Mouse (Mus musculus) cerebral cortex, adult 2 months (tissue): ENCODE data around the gene Dcun1d3.

Experiments used
- WGBS: fragments of 180-500 bp; shearing (Covaris S2); methylation state at CpG from one replicate; pipeline ENCODE4 v1.1.7; 2018; 5-methylcytosine and 5-hydroxymethylcytosine counted together

Dcun1d3 gene

DNA sequence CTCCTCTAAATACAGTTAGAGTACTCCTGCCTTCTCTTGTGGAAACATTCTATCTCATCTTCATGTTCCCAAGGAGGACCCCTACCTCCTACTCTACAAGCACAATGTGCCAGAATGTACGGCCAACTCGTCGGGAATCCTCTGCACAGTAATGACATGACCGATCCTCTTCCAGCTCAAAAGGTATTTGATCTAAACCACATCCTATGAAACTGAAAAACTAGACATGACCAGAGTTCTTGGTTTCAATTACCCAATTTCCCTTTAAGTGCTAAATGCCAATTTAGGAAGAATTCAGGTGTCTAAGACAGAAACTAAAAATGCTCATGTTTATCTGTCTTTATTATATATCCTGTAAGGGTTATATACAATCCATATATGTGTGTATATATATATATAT, 23.9 kb downstream of the Dcun1d3 start:
- 87% methylated on average over 4 of the region's 4 CpGs for WGBS

DNA sequence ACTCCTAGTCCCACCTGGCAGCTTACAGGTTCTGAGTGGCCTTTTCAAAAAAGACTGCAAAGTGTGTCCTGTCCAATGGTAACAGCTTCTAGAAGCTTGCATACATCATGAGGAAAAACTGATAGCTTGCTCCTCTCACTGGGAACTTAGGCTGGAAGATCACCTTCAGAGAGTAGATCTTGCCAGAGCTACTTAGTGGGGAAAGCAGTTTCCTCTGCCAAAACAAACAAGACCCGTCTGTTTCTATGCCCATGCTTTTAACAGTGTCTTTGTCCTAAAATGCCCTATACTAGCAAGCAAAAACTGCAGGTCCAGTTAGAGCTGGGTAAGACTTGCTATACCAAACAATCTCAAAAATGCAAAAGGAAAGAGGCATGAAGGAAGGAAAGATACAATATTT, 30.0 kb downstream of the Dcun1d3 start:
- WGBS, result 26% methylated on average over 1 of the region's 1 CpGs

DNA sequence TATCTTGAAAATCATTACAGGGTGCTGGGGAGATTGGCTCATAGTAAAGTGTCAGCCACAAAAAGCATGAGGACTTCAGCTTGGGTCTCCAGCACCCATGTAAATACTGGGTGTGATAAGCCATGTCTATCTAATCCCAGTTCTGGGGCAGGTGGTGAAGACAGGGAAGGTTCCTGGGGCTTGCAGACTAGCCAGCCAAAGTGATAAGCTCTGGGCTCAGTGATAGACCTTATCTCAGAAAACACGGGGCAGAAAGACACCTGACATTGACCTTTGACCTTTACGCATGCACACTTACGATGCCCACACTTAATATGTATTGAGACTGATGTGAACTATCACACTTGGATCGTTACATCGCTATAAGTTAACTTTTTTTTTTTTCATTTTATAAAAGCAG, 31.6 kb downstream of the Dcun1d3 start:
- 96% methylated on average over 5 of the region's 5 CpGs for WGBS

DNA sequence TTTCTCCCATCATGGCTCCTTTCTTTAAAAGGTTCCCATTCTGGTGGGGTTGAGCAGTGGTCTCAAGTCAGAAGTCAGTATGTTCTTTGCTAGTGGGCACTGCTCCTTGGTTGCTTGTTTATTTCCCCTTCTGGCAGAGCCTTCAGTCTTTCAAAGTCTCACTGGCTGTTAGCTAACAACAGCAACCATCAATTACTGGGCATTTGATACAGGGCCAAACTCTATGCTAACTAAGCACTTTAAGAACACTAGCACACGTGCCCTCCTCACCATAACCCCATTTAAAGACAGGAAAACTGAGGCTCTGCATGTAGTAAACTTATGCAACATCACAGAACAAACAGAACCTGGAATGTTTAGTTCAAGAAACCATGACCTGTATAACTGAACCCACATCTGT, 33.9 kb downstream of the Dcun1d3 start:
- WGBS, result 39% methylated on average over 1 of the region's 1 CpGs

DNA sequence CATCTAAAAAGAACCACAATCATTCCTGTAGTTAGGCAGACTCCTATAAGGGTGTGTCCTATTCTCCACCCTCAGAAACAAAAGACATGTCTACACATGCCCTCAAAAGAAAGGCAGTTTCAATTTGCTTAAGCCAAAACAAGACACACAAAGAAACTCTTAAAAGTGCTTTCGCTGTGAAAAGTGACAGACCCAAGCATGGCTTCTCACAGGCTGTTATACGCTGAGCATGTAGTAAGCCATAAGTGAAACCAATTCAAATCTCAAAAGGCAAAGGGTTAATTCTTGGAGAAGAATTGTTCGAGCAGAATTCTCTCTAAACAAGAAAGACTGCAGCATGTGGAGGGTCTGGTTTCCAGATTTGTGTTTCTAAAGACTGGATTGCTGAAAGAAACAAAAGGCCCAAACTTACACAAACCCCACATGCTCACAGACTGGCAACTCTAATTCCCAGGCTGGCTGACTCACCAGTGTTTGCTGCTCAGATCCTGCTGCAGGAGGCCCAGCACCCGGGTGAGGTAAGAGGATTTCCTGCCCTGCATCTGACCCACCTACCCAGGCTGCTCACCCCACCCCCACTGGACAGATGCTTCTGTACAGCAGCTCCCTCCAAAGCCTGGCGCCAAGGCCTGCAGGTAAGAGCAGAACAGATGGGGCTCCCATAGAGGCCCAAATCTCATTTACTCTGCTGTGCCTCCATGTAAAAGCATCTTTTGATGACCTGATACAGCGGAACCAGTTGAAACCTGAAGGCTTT, 34.6 kb downstream of the Dcun1d3 start:
- 48% methylated on average over 6 of the region's 6 CpGs for WGBS

DNA sequence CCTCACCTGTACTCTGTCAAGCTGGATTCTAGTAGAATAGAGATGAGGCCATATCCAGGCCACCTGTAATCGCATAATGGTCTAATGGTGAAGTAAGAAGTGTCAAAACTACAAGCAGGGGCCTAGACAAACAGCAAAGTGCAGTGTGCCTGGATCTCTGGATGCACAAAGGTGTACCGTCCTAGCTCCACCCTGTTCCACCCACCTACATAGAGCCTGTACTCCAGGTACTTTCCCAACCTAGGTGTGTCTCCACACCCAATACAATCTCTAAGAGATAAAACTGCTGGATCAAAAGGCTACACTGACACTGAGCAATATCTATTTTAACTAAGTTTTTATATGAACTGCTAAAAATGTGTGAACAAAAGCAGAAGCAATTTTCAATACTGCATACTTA, 35.5 kb downstream of the Dcun1d3 start:
- WGBS, result 93% methylated on average over 2 of the region's 2 CpGs

DNA sequence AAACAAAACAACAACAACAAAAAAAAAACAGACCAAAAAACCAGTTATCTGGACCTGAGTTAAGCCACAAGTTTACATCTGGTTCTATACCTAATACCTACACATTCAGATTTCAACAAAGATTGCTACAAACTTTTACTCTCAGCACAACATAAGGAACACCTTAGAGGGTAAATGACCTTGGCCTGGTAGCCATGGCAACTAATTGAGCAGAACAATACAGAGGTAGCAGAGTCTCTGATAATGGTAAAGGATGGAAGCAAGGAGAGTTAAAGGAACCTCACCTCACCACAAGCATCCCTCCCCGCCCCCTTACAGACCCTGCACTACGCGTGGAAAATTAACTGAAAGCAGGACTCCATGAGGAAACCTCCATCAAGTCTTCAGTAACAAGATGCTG, 36.0 kb downstream of the Dcun1d3 start:
- WGBS, result 94% methylated on average over 3 of the region's 3 CpGs

DNA sequence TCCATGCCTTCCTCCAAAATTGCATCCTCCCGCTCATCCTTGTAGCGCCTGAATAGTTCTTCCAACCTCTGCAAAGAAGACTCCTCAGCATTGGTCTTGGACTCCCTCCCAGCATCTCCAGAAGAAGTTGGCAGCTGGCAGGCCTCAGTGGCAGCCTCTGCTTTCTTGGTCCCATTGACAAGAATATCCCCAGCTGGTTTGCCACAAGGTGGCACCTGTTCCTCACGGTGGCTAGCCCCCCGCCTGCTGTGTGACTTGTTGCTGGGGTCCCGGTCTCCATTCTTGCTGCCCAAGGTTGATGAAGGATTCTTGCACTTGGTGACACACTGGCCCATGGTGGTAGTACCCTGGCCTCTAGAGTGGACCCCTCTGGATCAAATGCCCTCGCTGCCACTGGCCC, 36.6 kb downstream of the Dcun1d3 start:
- 64% methylated on average over 6 of the region's 6 CpGs for WGBS

DNA sequence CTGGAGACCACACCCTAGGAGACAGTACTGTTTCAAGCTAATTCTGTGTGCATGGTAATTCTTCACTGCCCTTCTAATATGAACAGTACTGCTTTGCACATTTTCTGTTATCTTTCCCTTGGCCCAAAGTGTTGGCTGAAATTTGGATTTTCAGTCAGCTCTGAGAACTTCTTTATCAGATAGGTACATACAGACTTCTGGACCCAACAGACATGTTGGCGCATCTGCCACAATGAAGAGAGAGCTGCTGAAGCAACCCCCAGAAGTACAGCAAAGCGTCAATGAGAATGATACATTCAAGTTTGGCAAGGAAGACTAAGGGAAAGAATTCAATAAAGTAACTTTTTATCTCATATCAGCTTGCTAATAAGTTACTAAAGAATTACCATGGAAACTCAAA, 41.7 kb downstream of the Dcun1d3 start:
- WGBS, result 94% methylated on average over 2 of the region's 2 CpGs

DNA sequence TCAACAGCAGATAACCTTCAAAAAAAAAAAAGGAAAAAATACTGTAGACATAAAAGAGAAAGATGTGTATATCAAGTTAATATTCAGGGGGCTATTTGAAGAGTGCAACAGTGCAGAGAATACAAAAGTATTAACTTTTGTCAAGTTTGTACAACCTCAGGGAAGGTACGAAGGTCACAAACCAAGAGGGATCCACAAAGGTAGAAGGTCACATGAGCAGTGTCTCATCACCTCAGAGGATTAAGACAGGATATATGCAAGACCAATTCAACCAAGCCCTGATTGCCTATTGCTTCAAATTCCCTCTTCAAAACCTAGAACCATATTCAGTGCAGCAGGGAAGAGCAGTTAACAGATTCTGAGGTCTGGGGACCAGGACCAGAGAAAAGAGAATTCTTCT, 42.9 kb downstream of the Dcun1d3 start:
- 97% methylated on average over 1 of the region's 1 CpGs for WGBS

DNA sequence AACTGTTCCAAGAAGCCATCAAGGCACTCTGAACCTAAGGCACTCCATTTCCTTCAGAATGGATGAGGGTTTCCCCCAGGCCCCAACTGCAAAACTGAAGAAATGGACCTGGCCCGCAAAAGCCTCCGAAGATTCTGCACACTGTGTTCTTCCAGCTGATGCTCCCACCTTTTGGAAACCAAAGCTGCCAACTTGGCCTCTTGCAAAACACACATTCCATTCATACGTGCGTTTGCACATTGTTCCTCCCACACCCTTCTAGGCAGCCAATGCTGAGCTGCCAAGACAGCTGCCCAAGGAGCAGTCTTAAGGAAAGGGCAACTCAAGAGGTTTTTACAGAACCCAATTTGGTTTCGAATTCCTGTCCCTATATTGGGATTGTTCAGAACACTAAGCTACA, 45.4 kb downstream of the Dcun1d3 start:
- WGBS, result 44% methylated on average over 5 of the region's 5 CpGs

DNA sequence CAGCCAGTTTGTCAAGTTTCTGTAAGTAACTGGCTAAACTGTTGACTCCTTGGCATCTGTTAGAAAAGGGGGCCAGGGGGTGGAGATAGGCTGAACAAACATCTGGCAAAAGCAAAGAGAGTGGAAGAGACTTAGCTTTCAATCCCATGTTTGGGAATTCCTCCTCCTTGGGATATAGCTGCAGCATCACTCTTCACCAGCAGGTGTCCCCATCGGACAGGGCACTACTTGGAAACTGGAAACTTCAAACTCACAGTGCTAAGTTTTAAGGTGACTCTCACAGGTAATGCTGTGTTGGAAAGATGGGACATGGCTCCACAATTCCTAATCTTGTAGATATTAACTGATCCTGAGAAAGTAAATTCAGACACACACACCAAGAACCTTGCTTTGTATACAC, 47.0 kb downstream of the Dcun1d3 start:
- 0% methylated on average over 1 of the region's 1 CpGs for WGBS

DNA sequence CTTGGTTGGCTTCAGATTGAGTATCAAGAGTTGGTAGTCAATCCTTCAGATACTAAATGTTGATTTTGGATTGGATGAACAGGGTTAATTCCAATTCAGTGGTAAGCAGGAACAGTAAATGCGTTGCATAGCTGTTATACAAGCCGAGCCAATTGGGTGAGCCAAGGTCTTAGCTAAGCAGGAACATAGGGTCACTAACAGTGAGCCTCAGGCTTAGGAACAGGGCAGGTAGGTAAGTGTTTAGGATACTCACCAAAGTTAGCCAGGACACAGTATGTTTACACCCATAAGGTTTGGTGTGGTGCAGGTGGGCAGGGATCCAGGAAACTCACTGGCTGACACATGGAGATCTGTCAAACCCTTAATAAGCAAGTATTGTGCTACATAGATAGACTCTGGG, 48.7 kb downstream of the Dcun1d3 start:
- 82% methylated on average over 2 of the region's 2 CpGs for WGBS

DNA sequence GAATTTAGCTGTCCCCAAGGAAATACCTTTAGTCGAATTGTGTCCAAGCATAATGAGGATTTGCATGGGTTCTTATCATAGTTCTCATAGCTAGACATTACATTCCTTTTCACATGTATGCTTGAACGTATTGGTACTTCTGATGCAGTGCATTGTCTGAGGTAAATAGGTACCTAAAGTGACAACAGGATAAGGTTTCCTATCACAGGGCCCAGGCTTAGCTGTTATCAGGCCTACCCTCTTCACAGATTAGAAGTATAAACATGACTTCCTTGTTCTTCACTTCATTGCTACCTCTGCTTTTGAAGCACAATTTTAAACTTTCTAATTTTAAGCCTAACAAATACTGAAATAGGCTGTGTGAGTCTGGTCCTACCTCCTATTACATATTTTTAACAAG, 50.6 kb downstream of the Dcun1d3 start:
- WGBS, result 95% methylated on average over 2 of the region's 2 CpGs

DNA sequence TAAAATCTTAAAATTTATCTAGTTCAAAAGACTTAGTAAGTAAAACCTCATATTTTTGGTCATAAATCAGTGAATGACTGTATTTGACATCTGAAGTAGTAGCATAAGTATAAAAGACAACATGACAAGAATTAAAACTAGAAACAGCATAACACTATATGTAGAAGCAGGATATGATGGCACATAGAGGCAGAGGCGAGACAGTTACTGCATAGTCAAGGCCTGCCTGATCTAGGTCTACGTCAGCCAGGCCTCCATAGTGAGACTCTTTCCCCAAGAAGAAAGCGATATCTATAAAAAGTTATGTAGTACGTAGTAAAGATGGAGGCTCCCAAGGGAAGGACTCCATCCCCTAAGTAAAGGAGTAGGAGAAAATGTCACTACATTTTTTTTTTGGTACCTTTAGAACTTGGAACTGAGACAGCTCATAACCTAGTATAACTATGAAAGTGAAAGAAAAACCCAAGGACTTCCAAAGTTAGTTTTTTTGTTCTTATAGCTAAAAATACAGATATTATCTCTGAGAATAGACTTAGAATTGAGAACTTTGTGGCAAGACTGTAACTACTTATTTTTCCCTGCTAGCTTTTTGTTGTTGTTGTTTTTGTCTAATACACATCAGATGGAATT, 54.2 kb downstream of the Dcun1d3 start:
- WGBS, result 96% methylated on average over 4 of the region's 4 CpGs

DNA sequence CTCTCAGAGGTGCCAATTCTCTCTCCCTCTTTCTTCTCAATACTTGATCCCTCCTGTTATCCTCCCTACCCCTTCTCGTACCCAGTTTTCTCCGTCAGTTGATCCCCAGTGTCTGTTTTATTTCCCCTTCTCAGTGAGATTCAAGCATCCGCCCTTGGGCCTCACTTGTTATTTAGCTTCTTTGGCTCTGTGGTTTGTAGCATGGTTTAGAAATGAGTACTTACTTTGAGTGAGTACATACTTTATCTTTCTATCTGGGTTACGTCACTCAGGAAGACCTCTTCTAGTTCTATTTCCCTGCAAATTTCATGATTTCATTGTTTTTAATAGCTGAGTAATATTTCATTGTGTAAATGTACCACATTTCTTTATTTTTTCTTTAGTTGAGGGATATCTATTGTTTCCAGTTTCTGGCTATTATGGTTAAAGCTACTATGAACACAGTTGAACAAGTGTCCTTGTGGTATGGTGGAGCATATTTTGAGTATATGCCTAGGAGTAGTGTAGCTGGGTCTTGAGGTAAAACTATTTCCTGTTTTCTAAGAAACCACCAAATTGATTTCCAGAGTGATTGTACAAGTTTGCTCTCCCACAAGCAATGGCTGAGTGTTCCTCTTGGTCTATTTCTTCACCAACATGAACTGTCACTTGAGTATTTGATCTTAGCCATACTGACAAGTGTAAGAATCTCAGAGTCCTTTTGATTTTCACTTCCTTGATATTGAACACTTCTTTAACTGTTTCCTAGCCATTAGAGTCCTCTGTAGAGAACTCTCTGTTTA, 59.9 kb downstream of the Dcun1d3 start:
- 94% methylated on average over 4 of the region's 4 CpGs for WGBS

DNA sequence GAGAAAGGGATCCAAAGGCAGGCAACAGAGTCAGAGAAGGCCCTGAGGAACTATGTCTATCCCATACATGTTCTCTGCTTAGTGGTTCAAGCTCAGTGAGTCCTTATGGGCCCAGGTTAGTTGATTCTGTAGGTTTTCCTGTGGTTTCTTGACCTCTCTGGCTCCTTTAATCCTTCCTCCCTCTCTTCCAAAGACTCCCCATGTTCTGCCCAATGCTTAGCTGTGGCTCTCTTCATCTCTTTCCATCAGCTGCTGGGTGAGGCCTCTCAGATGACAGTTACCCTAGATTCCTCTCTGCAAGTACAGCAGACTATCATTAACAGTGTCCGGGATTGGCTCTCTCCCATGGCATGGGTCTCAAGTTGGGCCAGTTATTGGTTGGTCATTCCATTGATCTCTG, 60.7 kb downstream of the Dcun1d3 start:
- 95% methylated on average over 1 of the region's 1 CpGs for WGBS

DNA sequence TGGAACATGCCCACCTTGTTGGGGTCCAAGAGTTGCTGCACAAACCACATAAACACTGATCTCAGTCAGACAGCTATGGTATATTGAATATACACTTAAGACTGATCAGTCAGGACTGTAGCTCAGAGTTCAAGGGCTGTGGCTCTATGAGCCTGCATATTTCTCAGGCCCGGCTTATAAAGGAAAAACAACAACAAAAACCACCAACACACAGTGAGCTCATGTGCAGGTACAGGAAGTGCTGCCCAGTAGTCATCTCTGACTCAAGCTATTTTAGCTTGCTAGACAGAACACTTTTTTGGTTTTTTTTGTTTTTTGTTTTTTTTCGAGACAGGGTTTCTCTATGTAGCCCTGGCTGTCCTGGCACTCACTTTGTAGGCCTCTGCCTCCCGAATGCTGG, 87.4 kb downstream of the Dcun1d3 start:
- 91% methylated on average over 3 of the region's 3 CpGs for WGBS

DNA sequence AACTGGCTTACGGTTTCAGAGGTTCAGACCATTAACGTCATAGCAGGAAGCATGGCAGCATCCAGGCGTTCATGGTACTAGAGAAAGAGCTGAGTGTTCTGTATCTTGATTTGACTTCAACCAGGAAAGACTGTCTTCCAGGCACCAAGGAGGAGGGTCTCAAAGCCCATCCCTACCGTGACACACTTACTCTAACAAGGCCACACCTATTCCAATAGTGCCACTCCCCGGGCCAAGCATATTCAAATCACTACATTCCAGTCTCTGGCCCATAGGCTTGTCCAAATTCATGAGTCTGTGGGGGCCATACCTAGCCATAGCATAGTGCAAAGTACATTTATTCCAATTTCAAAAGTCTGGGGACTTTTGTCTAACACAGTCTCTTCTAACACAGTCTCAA, 88.7 kb downstream of the Dcun1d3 start:
- 98% methylated on average over 5 of the region's 5 CpGs for WGBS
